Mouse (Mus musculus): Measurements from ENCODE around the gene Slc47a2.

DNA sequence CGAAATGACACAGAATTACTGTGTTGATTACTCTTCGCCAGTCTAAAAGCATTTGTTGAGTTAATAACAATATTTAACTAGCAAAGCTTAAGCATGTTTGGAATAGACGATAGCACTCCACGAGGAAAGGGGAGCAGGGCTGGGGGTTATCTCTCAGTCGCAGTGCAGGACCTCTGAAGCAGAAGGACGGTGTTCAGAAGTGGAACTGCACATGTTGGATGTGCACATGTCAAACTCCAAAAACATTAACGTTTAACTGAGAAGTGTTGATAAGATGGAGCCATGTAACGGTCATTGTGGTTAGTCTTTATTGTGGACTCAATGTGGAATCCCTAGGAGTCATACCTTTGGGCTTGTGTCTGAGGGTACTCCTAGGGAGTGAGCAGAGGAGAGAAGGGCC is 67.6 kb downstream of the Slc47a2 start:
- TF ChIP-seq CTCF (IDR thresholded peaks at IDR 0.05; ENCODE audit: low read depth, low read length) (no peak), POLR2A (IDR thresholded peaks at IDR 0.05; ENCODE audit: extremely low read depth, insufficient read depth, low read length) (no peak)
